Mouse (Mus musculus) forebrain, embryonic 11.5 days (tissue): ENCODE measurements around the gene Klk9. TPM values are rescaled to one million over a fixed set of nuclear protein-coding genes. Genes with fewer than 3 reads are reported as not detected.

ENCODE experiments used
- ATAC-seq: fragments of 200-750 bp; cut with Nextera tagmentation; replicated peaks from 2 replicates; pipeline ENCODE4 v1.8.0; 2017; ENCODE audit warnings: moderate TSS enrichment; ENCODE audit not compliant: low FRiP score
- DNase-seq: peaks from one replicate; pipeline ENCODE4 v3.0.0-alpha.2; 2017; ENCODE audit warnings: low spot score
- H3K27ac ChIP-seq: fragments of 300-500 bp; sonication (generic); 2 replicates; pipeline ENCODE4 v1.5.1; 2014; ENCODE audit warnings: low read depth, low read length
- H3K27me3 ChIP-seq: fragments of 300-500 bp; sonication (generic); 2 replicates; pipeline ENCODE4 v1.6.1; 2014; ENCODE audit warnings: mild to moderate bottlenecking, low read length, mixed read lengths; ENCODE audit not compliant: control insufficient read depth, insufficient read depth
- H3K36me3 ChIP-seq: fragments of 300-500 bp; sonication (generic); 2 replicates; pipeline ENCODE4 v1.6.1; 2014; ENCODE audit warnings: mild to moderate bottlenecking, low read length, moderate library complexity, mixed read lengths; ENCODE audit not compliant: control insufficient read depth, insufficient read depth
- H3K4me1 ChIP-seq: fragments of 300-500 bp; sonication (generic); replicated peaks from 2 replicates; pipeline ENCODE4 v1.6.1; 2014; ENCODE audit warnings: low read length, mixed read lengths; ENCODE audit not compliant: control insufficient read depth, insufficient read depth
- H3K4me2 ChIP-seq: fragments of 300-500 bp; sonication (generic); 2 replicates; pipeline ENCODE4 v1.6.1; 2014; ENCODE audit warnings: low read depth, mild to moderate bottlenecking, low read length, moderate library complexity, mixed read lengths; ENCODE audit not compliant: severe bottlenecking
- H3K4me3 ChIP-seq: fragments of 300-500 bp; sonication (generic); 2 replicates; pipeline ENCODE4 v1.5.1; 2014; ENCODE audit warnings: low read depth, low read length
- H3K9ac ChIP-seq: fragments of 300-500 bp; sonication (generic); 2 replicates; pipeline ENCODE4 v1.6.1; 2014; ENCODE audit warnings: low read length
- H3K9me3 ChIP-seq: fragments of 300-500 bp; sonication (generic); 2 replicates; pipeline ENCODE4 v1.6.1; 2016; ENCODE audit warnings: low read length, mixed read lengths; ENCODE audit not compliant: control insufficient read depth
- WGBS: fragments of 180-500 bp; shearing (Covaris S2); extraction: QIAGEN DNeasy Blood & Tissue Kit; methylation state at CpG from one replicate; pipeline ENCODE4 v1.1.7; 2014; 5-methylcytosine and 5-hydroxymethylcytosine counted together
- polyA plus RNA-seq: library from polyadenylated mRNA; unstranded; fragments of >200 nt; fragmentation: Nextera tagmentation; extraction: Ambion mirVana; gene quantifications from 2 replicates; pipeline ENCODE4 v1.2.1, GENCODE M21; 2014

The Klk9 gene
- polyA plus RNA-seq, 1 experiment from 2014 or later: not detected

DNA sequence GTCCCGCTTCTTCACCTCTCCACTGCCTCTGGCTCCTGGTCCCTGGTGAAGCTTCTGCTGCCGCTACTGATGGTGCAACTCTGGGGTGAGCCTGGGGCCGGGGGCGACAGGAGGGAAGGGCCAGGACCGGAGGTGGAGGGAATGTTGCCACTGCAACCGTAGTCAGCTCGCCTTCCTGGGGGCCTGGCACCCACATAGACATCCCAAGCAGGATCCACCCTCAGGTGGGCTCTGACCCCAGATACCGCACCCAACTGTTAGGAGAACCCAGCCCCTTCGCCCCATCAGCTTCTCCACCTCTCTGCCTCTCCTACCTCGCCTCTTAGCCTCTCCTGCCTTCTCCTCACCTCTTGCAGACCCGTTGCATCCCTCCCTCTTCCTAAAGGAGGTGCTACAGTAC is 10.2 kb upstream of the Klk9 start:
- DNase-seq: no peak
- Histone ChIP-seq H3K27me3 (no peaks in the 10 kb centered on the region; the same call in 1 of the 2 replicates), H3K27ac (no peak overlapping the region), H3K4me2 (no peak overlapping the region), H3K36me3 (no peaks in the 10 kb centered on the region), H3K4me3 (no peak overlapping the region), H3K4me1 (0 out of 2 replicates have a peak, but pooled peaks cover 2% of the 10 kb centered on the region), H3K9ac (no peak overlapping the region), H3K9me3 (no peaks in the 10 kb centered on the region)
- 87% methylated on average over 11 of the region's 11 CpGs for WGBS
- ATAC-seq: no peak

DNA sequence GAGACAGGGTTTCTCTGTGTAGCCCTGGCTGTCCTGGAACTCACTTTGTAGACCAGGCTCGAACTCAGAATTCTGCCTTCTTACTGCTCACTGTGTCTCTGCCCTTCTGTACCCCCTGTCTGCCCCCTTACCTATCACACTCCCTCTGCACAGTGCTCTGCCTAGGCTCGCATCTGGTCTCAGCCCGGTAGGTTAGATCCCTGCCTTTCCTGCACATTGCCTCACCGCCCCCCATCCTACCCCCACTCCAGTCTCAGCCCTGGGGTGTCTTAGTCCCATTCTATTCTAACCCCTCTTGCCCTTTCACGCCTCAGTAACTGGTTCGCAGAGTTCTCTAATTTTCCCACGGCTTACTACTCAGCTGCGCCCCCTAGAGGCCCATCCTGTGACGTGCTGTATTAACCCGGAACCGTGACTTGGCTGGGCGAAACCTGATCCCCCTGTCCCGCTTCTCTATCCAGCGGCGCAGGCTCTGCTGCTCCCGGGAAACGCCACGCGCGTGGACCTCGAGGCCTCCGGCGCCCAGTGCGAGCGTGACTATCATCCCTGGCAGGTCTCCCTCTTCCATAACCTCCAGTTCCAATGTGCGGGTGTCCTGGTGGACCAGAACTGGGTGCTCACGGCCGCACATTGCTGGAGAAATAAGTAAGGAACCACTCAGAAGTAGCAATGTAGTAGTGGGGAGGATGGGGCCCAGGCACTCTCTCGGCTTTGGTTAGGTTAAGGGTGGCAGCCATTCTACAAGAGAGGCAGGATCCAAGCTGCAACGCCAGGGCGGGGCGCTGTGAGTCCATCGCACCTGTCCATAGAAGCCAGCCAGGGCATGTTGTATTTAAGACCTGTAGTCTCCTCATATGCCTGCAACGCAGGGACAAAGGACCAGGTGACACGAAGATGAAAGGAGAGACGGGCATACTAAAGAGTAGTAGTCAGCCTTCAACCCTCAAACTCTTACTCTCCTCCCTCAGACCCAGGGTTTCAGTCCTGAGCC is 9.1 kb upstream of the Klk9 start:
- Histone ChIP-seq H3K9ac (peak overlapping the region; percentile 50), H3K4me2 (peak overlapping the region; percentile 60), H3K27ac (no peak overlapping the region), H3K4me3 (peak overlapping the region; percentile 22; the same call in 1 of the 2 replicates), H3K27me3 (no peaks in the 10 kb centered on the region; the same call in 1 of the 2 replicates), H3K4me1 (0 out of 2 replicates have a peak, but pooled peaks cover 2% of the 10 kb centered on the region), H3K36me3 (no peaks in the 10 kb centered on the region), H3K9me3 (no peaks in the 10 kb centered on the region)
- DNase-seq: peak; percentile 92
- WGBS: 6% methylated on average over 36 of the region's 36 CpGs
- ATAC-seq: peak; percentile 83

DNA sequence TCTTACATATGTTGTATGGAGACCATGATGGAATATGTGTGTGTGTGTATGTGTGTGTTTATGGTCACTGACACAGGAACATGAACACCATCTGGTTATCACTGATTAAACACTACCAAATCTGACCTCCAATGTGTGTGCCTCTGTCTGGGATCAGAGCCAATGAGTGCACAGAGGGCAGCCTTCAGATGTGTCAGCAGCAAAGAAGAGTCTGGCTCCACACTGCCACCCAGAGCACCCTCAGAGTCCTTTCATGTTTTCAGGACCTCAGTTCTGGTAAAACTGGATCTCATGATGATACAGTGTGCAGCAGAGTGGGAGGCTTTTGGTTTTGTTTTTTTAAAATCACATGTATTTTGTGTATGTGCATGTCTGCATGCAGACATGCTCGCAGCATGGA is 6.4 kb upstream of the Klk9 start:
- Histone ChIP-seq H3K4me3 (no peak overlapping the region), H3K4me2 (no peak overlapping the region), H3K4me1 (0 out of 2 replicates have a peak, but pooled peaks cover 2% of the 10 kb centered on the region), H3K9me3 (no peaks in the 10 kb centered on the region), H3K27me3 (no peaks in the 10 kb centered on the region; the same call in 1 of the 2 replicates), H3K36me3 (no peaks in the 10 kb centered on the region), H3K9ac (no peak overlapping the region), H3K27ac (no peak overlapping the region)
- DNase-seq (peak; percentile 25), ATAC-seq (no peak)
- WGBS: 92% methylated on average over 1 of the region's 1 CpGs

DNA sequence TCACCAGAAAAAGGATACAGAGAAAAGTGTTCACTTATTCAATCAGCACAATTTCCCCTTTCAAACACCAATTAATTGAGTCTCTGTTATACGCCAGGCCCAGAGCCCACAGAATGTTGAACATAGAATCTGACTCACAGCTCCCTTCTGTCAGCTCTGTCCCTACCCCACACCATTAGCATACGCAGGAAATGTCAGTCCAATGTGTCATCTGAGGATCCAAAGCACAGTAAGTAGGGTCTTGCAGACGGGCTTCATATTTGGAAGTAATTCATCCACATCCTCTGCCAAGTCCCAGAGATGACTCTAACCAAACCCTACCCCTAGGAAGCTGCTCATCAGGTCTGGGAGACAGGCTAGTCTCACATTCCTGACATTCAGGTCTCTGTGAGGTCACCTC is 3.6 kb upstream of the Klk9 start:
- H3K4me1 ChIP-seq: no peaks in the 10 kb centered on the region
- H3K9me3 ChIP-seq: no peaks in the 10 kb centered on the region
- no peak overlapping the region for H3K27ac ChIP-seq
- no peak overlapping the region for H3K4me2 ChIP-seq
- no peak overlapping the region for H3K4me3 ChIP-seq
- ATAC-seq (no peak), DNase-seq (no peak)
- H3K9ac ChIP-seq: no peak overlapping the region
- WGBS: 74% methylated on average over 3 of the region's 3 CpGs
- H3K36me3 ChIP-seq: no peaks in the 10 kb centered on the region
- H3K27me3 ChIP-seq: no peaks in the 10 kb centered on the region

DNA sequence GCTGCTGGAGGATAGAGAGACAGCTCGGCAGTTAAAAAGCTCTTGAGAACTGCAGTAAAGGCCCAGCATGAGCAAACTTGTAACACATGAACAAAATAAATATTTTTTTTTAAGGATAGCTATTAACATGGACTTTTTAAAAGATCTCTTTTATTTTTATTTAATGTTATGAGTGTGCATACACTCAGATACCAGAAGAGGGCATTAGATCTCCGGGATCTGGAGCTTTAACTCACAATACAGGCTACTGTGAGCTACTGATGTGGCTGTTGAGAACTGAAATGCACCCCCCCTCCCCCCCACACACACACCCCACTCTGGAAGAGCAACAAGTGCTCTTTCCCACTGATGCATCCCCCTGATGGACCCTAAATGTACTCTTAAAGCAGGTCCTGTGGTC is 2.4 kb upstream of the Klk9 start:
- Histone ChIP-seq H3K9ac (no peak overlapping the region), H3K4me1 (no peaks in the 10 kb centered on the region), H3K4me3 (no peak overlapping the region), H3K4me2 (no peak overlapping the region), H3K9me3 (no peaks in the 10 kb centered on the region), H3K36me3 (no peaks in the 10 kb centered on the region), H3K27ac (no peak overlapping the region), H3K27me3 (no peaks in the 10 kb centered on the region)
- DNase-seq (no peak), ATAC-seq (no peak)
- whole genome bisulfite sequencing: 79% methylated on average over 2 of the region's 2 CpGs

DNA sequence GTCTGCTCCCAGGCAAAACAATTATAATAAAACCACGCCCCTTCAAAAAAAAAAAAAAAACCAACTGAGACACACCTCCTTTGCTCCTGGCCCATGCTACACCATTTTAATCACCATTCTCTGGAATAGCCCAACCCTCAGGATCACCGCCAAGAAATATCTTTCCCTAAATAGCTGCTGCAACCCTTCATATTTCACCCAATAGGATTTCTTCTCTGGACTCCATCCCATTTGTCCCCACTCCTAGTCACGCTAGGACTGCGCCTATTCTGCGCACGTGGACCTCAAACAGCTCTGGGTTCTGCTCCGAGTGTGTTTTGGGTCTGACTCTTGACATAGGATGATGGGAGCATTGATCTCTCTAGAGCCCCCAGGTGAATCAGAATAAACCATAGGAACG is 4.7 kb downstream of the Klk9 start:
- no peak overlapping the region for H3K27ac ChIP-seq
- ATAC-seq (no peak), DNase-seq (no peak)
- peak overlapping the region; percentile 79 for H3K4me2 ChIP-seq
- no peaks in the 10 kb centered on the region for H3K36me3 ChIP-seq
- H3K4me3 ChIP-seq: peak overlapping the region; percentile 37; the same call in 1 of the 2 replicates
- WGBS: 8% methylated on average over 8 of the region's 8 CpGs
- no peak overlapping the region for H3K9ac ChIP-seq
- no peaks in the 10 kb centered on the region for H3K4me1 ChIP-seq
- H3K27me3 ChIP-seq: peaks cover 12% of the 10 kb centered on the region
- no peaks in the 10 kb centered on the region for H3K9me3 ChIP-seq

DNA sequence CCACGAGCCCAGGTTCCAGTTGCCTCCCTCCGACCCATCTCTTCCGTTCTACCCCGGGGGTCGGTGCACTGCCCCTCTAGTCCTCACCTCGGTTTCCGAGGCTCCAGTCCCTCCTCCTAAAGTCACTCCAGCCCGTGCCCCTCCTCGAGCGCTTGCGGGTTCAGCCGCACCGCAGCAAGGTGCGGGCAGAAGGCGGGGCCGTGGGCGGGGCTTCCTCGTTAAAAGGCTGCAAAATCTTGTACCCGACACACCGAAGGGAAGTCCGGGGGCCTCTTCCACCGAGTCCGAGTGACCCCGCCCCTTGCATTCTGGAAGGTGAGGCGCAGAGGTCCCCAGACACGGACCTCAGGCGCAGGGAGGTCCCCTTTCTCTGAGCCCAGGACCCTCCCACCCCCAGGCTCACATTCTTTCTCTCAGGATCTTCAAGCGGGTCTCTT is 5.7 kb downstream of the Klk9 start, which contains the start of gene Klk8:
Gene Klk8, plus strand, starts transcription at position 245 of the 437 bp plus-strand sequence.
- H3K4me1 ChIP-seq: no peaks in the 10 kb centered on the region
- ATAC-seq (peak; percentile 51), DNase-seq (peak; percentile 65)
- H3K4me2 ChIP-seq: peak within 1 kb of the TSS; percentile 79
- peak within 1 kb of the TSS; percentile 33 for H3K9ac ChIP-seq
- peaks cover 12% of the 10 kb centered on the region for H3K27me3 ChIP-seq
- H3K4me3 ChIP-seq: peak within 1 kb of the TSS; percentile 37
- WGBS: under 1% methylated on average over 28 of the region's 28 CpGs
- H3K36me3 ChIP-seq: no peaks in the 10 kb centered on the region
- no peaks in the 10 kb centered on the region for H3K9me3 ChIP-seq
- no peak within 1 kb of the TSS for H3K27ac ChIP-seq

DNA sequence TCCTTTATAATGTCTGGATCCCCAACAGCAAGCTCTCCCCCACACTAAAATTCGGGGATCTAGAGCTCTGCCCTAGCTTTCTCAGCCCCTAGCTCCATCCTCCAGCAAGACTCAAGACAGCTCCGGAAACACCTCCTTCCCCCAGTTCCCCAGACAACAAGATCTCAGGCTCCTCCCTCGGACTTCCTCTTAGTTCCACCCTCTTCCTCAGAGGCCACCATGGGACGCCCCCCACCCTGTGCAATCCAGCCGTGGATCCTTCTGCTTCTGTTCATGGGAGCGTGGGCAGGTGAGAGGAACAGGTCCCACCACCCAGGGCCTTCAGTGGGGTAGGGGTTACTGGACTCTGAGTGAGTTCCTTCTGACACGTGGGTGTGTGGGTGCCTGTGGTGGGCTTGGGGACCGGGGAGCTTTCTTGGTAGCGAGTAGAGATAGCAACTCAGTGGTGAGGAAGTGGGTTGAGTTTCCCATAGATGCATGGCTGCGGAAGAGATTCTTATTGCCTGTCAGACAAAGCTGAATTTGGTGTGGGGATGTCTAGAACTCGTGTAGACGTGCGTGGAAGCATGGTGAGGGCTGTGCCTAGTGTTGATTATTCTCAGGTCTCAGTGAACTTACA is 6.3 kb downstream of the Klk9 start:
- 38% methylated on average over 13 of the region's 13 CpGs for WGBS
- Histone ChIP-seq H3K4me3 (peak overlapping the region; percentile 37; the same call in 1 of the 2 replicates), H3K9me3 (no peaks in the 10 kb centered on the region), H3K27me3 (peaks cover 12% of the 10 kb centered on the region), H3K4me2 (peak overlapping the region; percentile 79), H3K36me3 (no peaks in the 10 kb centered on the region), H3K9ac (no peak overlapping the region; the same call in 1 of the 2 replicates), H3K27ac (no peak overlapping the region), H3K4me1 (no peaks in the 10 kb centered on the region)
- DNase-seq (no peak), ATAC-seq (0 out of 2 replicates have a peak, but pooled peaks have one; percentile 24)
